Mouse (Mus musculus) hindbrain, embryonic 11.5 days (tissue): ENCODE data around the gene Myo5c. TPM values are rescaled to one million over a fixed set of nuclear protein-coding genes. Genes with fewer than 3 reads are reported as not detected.

Experiments used
- ATAC-seq: fragments of 200-750 bp; cut with Nextera tagmentation; 2 replicates; pipeline ENCODE4 v1.8.0; 2017; ENCODE audit warnings: mild to moderate bottlenecking, moderate TSS enrichment, moderate library complexity; ENCODE audit not compliant: low FRiP score
- DNase-seq: peaks from one replicate; pipeline ENCODE4 v3.0.0-alpha.2; 2015; ENCODE audit warnings: low spot score
- H3K27ac ChIP-seq: fragments of 300-500 bp; sonication (generic); 2 replicates; pipeline ENCODE4 v1.5.1; 2014; ENCODE audit warnings: mild to moderate bottlenecking, low read depth, low read length
- H3K27me3 ChIP-seq: fragments of 300-500 bp; sonication (generic); 2 replicates; pipeline ENCODE4 v1.6.1; 2014; ENCODE audit warnings: mild to moderate bottlenecking, low read length, moderate library complexity, mixed read lengths; ENCODE audit not compliant: control insufficient read depth, insufficient read depth
- H3K36me3 ChIP-seq: fragments of 300-500 bp; sonication (generic); 2 replicates; pipeline ENCODE4 v1.6.1; 2014; ENCODE audit warnings: mild to moderate bottlenecking, low read length, moderate library complexity, mixed read lengths; ENCODE audit not compliant: control insufficient read depth, insufficient read depth
- H3K4me1 ChIP-seq: fragments of 300-500 bp; sonication (generic); replicated peaks from 2 replicates; pipeline ENCODE4 v1.6.1; 2014; ENCODE audit warnings: low read length, mixed read lengths; ENCODE audit not compliant: control insufficient read depth, insufficient read depth
- H3K4me2 ChIP-seq: fragments of 300-500 bp; sonication (generic); replicated peaks from 2 replicates; pipeline ENCODE4 v1.6.1; 2014; ENCODE audit warnings: mild to moderate bottlenecking, low read depth, low read length
- H3K4me3 ChIP-seq: fragments of 300-500 bp; sonication (generic); 2 replicates; pipeline ENCODE4 v1.5.1; 2014; ENCODE audit warnings: low read depth, low read length
- H3K9ac ChIP-seq: fragments of 300-500 bp; sonication (generic); 2 replicates; pipeline ENCODE4 v1.6.1; 2014; ENCODE audit warnings: low read depth, low read length
- H3K9me3 ChIP-seq: fragments of 300-500 bp; sonication (generic); 2 replicates; pipeline ENCODE4 v1.6.1; 2016; ENCODE audit warnings: low read length; ENCODE audit not compliant: control insufficient read depth
- WGBS: fragments of 180-500 bp; shearing (Covaris S2); extraction: QIAGEN DNeasy Blood & Tissue Kit; methylation state at CpG from one replicate; pipeline ENCODE4 v1.1.7; 2014; 5-methylcytosine and 5-hydroxymethylcytosine counted together
- polyA plus RNA-seq: library from polyadenylated mRNA; unstranded; fragments of >200 nt; fragmentation: Nextera tagmentation; extraction: Ambion mirVana; gene quantifications from 2 replicates; pipeline ENCODE4 v1.2.1, GENCODE M21; 2014

Myo5c gene
- polyA plus RNA-seq, 1 experiment from 2014 or later, result 0.34 TPM

- ATAC-seq, result no peak
- no peak overlapping the region for H3K4me3 ChIP-seq
- no peaks in the 10 kb centered on the region for H3K9me3 ChIP-seq
- H3K36me3 ChIP-seq, result no peaks in the 10 kb centered on the region
- DNase-seq, result no peak
- H3K4me2 ChIP-seq, result no peak overlapping the region
- no peak overlapping the region for H3K27ac ChIP-seq
- WGBS, result 93% methylated on average over 4 of the region's 4 CpGs
- no peaks in the 10 kb centered on the region for H3K27me3 ChIP-seq
- no peak overlapping the region for H3K9ac ChIP-seq
- no peaks in the 10 kb centered on the region for H3K4me1 ChIP-seq
Measured at GRCm38 (mm10) chr9:75342433-75342832, 110.6 kb downstream of the Myo5c start.

- Histone ChIP-seq H3K4me2 (no peak within 1 kb of the TSS), H3K27ac (no peak within 1 kb of the TSS), H3K9ac (no peak within 1 kb of the TSS), H3K4me3 (no peak within 1 kb of the TSS), H3K4me1 (no peaks in the 10 kb centered on the region), H3K27me3 (no peaks in the 10 kb centered on the region), H3K9me3 (no peaks in the 10 kb centered on the region), H3K36me3 (no peaks in the 10 kb centered on the region)
- DNase-seq, result no peak
- 92% methylated on average over 5 of the region's 5 CpGs for WGBS
- no peak for ATAC-seq
Measured at GRCm38 (mm10) chr9:75347458-75347857, 115.6 kb downstream of the Myo5c start, which contains the start of gene Bcl2l10. Bcl2l10 (plus strand) TSS chr9:75347758.

DNA sequence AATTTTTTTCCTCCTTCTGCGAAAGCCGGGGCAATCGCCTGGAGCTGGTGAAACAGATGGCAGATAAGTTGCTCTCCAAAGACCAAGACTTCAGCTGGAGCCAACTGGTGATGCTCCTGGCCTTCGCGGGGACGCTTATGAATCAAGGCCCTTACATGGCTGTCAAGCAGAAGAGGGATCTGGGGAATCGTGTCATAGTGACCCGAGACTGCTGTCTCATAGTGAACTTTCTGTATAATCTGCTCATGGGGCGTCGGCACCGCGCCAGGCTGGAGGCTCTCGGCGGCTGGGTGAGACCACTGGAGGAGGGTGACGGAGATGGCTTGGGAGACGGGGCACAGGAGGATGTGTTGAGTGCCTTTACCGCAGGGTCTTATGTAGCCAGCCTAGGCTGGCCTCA, 116.2 kb downstream of the Myo5c start:
- DNase-seq (no peak), ATAC-seq (no peak)
- H3K27me3 ChIP-seq, result no peaks in the 10 kb centered on the region
- no peaks in the 10 kb centered on the region for H3K4me1 ChIP-seq
- H3K36me3 ChIP-seq, result no peaks in the 10 kb centered on the region
- no peak overlapping the region for H3K4me2 ChIP-seq
- WGBS, result 93% methylated on average over 17 of the region's 17 CpGs
- H3K4me3 ChIP-seq, result no peak overlapping the region
- H3K9me3 ChIP-seq, result no peaks in the 10 kb centered on the region
- H3K27ac ChIP-seq, result no peak overlapping the region
- H3K9ac ChIP-seq, result no peak overlapping the region

DNA sequence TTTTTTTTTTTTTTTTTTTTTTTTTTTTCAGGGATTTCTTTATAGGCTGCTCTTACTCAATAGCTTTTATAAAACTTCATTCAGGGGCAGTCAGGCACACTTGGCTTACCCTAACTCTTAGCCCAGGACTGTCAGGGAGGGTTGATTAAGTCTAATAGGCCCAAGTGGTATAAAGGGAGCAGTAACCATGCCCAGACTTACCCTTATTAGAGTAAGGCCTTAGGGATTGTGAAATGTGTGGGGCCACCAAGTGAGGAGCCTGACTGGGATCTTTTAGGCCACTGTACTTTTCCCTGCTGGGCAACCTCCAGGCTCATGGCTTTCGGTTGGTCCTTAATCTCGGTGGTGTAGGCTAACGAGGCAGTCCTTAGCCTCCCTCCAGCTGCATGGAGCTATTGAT, 116.8 kb downstream of the Myo5c start:
- no peak overlapping the region for H3K4me2 ChIP-seq
- H3K36me3 ChIP-seq, result no peaks in the 10 kb centered on the region
- H3K9ac ChIP-seq, result no peak overlapping the region
- DNase-seq (no peak), ATAC-seq (no peak)
- WGBS, result 76% methylated on average over 3 of the region's 3 CpGs
- no peak overlapping the region for H3K27ac ChIP-seq
- H3K9me3 ChIP-seq, result no peaks in the 10 kb centered on the region
- H3K27me3 ChIP-seq, result no peaks in the 10 kb centered on the region
- H3K4me1 ChIP-seq, result no peaks in the 10 kb centered on the region
- no peak overlapping the region for H3K4me3 ChIP-seq

- H3K4me3 ChIP-seq, result no peak overlapping the region
- no peaks in the 10 kb centered on the region for H3K27me3 ChIP-seq
- DNase-seq (no peak), ATAC-seq (no peak)
- H3K36me3 ChIP-seq, result no peaks in the 10 kb centered on the region
- H3K9me3 ChIP-seq, result no peaks in the 10 kb centered on the region
- no peaks in the 10 kb centered on the region for H3K4me1 ChIP-seq
- no peak overlapping the region for H3K4me2 ChIP-seq
- WGBS, result 78% methylated on average over 8 of the region's 8 CpGs
- H3K27ac ChIP-seq, result no peak overlapping the region
- H3K9ac ChIP-seq, result no peak overlapping the region
Measured at GRCm38 (mm10) chr9:75353094-75353493, 121.3 kb downstream of the Myo5c start.

Other genes starting within 250 kb of the Myo5c start
- gene Arpp19, start 194.4 kb upstream of the Myo5c start, polyA plus RNA-seq, result 298 and 314 TPM in 2 replicates
- gene Myo5a, start 161.0 kb upstream of the Myo5c start, polyA plus RNA-seq, result 33.8 and 38.7 TPM in 2 replicates
- gene Gnb5, start 74.3 kb downstream of the Myo5c start, polyA plus RNA-seq, result 34.7 and 34.8 TPM in 2 replicates
- gene Bcl2l10, start 115.7 kb downstream of the Myo5c start, polyA plus RNA-seq, result not detected in 2 replicates
- gene Mapk6, start 178.0 kb downstream of the Myo5c start, polyA plus RNA-seq, result 198 and 217 TPM in 2 replicates
- gene Leo1, start 209.5 kb downstream of the Myo5c start, polyA plus RNA-seq, result 48.5 and 53.2 TPM in 2 replicates